Mouse (Mus musculus) retina, postnatal 1 day (tissue): Measurements from ENCODE around the gene Cps1.

ENCODE experiments used
- DNase-seq: peaks from one replicate; pipeline ENCODE4 v3.0.0-alpha.2; 2012

Gene Cps1

GRCm38 (mm10) chr1:67122797-67123196 is at the start of gene Cps1:
Cps1 (plus strand) TSS chr1:67123026.
- no peak for DNase-seq

- no peak for DNase-seq
These were observed 45.1 kb upstream of the Cps1 start for GRCm38 (mm10) chr1:67077739-67078138.

- DNase-seq = no peak
These were observed 44.2 kb upstream of the Cps1 start for GRCm38 (mm10) chr1:67078666-67079065.

- DNase-seq = no peak
These were observed 43.7 kb upstream of the Cps1 start for GRCm38 (mm10) chr1:67079146-67079545.

GRCm38 (mm10) chr1:67092473-67092872 is 30.4 kb upstream of the Cps1 start:
- no peak for DNase-seq

- DNase-seq = no peak
These were observed 23.6 kb upstream of the Cps1 start for GRCm38 (mm10) chr1:67099215-67099614.

GRCm38 (mm10) chr1:67103476-67104248 is 19.2 kb upstream of the Cps1 start:
- DNase-seq = peak; percentile 2

- no peak for DNase-seq
These were observed 11.1 kb upstream of the Cps1 start for GRCm38 (mm10) chr1:67111621-67112298.

GRCm38 (mm10) chr1:67113343-67114030 is 9.3 kb upstream of the Cps1 start:
- no peak for DNase-seq

GRCm38 (mm10) chr1:67116571-67116970 is 6.3 kb upstream of the Cps1 start:
- no peak for DNase-seq

- no peak for DNase-seq
These were observed 5.0 kb upstream of the Cps1 start for GRCm38 (mm10) chr1:67117778-67118177.

GRCm38 (mm10) chr1:67125433-67125832 is 2.6 kb downstream of the Cps1 start:
- no peak for DNase-seq

- DNase-seq = peak; percentile 57
These were observed 21.1 kb downstream of the Cps1 start for GRCm38 (mm10) chr1:67143939-67144338.

- no peak for DNase-seq
These were observed 28.4 kb downstream of the Cps1 start for GRCm38 (mm10) chr1:67151246-67151645.

GRCm38 (mm10) chr1:67167283-67167682 is 44.5 kb downstream of the Cps1 start:
- no peak for DNase-seq

- DNase-seq = peak; percentile 75
These were observed 58.3 kb downstream of the Cps1 start for GRCm38 (mm10) chr1:67181165-67181564.

GRCm38 (mm10) chr1:67182201-67182600 is 59.4 kb downstream of the Cps1 start:
- DNase-seq = no peak

- DNase-seq = no peak
These were observed 60.7 kb downstream of the Cps1 start for GRCm38 (mm10) chr1:67183532-67183931.

GRCm38 (mm10) chr1:67184134-67184533 is 61.3 kb downstream of the Cps1 start:
- DNase-seq = no peak

- no peak for DNase-seq
These were observed 74.5 kb downstream of the Cps1 start for GRCm38 (mm10) chr1:67197335-67197734.

GRCm38 (mm10) chr1:67218339-67218944 is 95.6 kb downstream of the Cps1 start:
- DNase-seq = peak; percentile 25

GRCm38 (mm10) chr1:67223666-67224065 is 100.8 kb downstream of the Cps1 start:
- DNase-seq = no peak

- no peak for DNase-seq
These were observed 112.0 kb downstream of the Cps1 start for GRCm38 (mm10) chr1:67234861-67235260.
